Mouse (Mus musculus) hematopoietic stem cell, adult 5-6 weeks (primary cell): ENCODE results near the gene Csde1. TPM values are rescaled to one million over a fixed set of nuclear protein-coding genes. Genes with fewer than 3 reads are reported as not detected.
A peak's percentile ranks its signal among the peaks of the same experiment; 100 is the strongest.

Source experiments
- ATAC-seq, 2 experiments: fragments of 125-278 bp in 1 of 2; replicated peaks in 1 of 2; 2 replicates each; pipeline ENCODE4 v1.8.0; 2016 to 2017; ENCODE audit warnings: inconsistent platforms in 2 of 2, mild to moderate bottlenecking in 2 of 2, moderate number of reproducible peaks in 2 of 2, low read depth in 1 of 2, moderate TSS enrichment in 1 of 2; ENCODE audit not compliant: low FRiP score in 2 of 2, poor library complexity in 2 of 2, severe bottlenecking in 2 of 2, insufficient read depth in 1 of 2, low TSS enrichment in 1 of 2
- total RNA-seq: library from RNA; stranded (forward); fragments of 172-1452, 232-1000 nt; gene quantifications from 2 replicates; pipeline ENCODE4 v1.2.3, GENCODE M21; 2017

Gene Csde1
- total RNA-seq = 647 and 780 TPM in 2 replicates

- ATAC-seq = peak; percentile 85 to 92
These were observed at the start of gene Csde1 for GRCm38 (mm10) chr3:103020249-103020942. Gene Csde1, plus strand, starts transcription at chr3:103020426.

GRCm38 (mm10) chr3:102970508-102970907 lies 49.7 kb upstream of the Csde1 start:
- ATAC-seq = no peak

GRCm38 (mm10) chr3:102976906-102977305 lies 43.3 kb upstream of the Csde1 start:
- ATAC-seq = no peak

- no peak for ATAC-seq
These were observed 40.5 kb upstream of the Csde1 start for GRCm38 (mm10) chr3:102979550-102980348.

- no peak for ATAC-seq
These were observed 39.9 kb upstream of the Csde1 start for GRCm38 (mm10) chr3:102980349-102980736.

- ATAC-seq = no peak
These were observed 29.2 kb upstream of the Csde1 start for GRCm38 (mm10) chr3:102991041-102991440.

GRCm38 (mm10) chr3:102992936-102993335 lies 27.3 kb upstream of the Csde1 start:
- ATAC-seq = no peak

- no peak for ATAC-seq
These were observed 25.0 kb upstream of the Csde1 start for GRCm38 (mm10) chr3:102995233-102995604.

- peak; percentile 93 to 97 for ATAC-seq
These were observed 24.5 kb upstream of the Csde1 start, which contains the start of gene Sike1 for GRCm38 (mm10) chr3:102995605-102996321. Gene Sike1, plus strand, starts transcription at chr3:102995708.

- no peak for ATAC-seq
These were observed 23.2 kb upstream of the Csde1 start for GRCm38 (mm10) chr3:102997036-102997435.

GRCm38 (mm10) chr3:102997591-102997990 lies 22.6 kb upstream of the Csde1 start:
- no peak for ATAC-seq

- ATAC-seq = no peak
These were observed 18.6 kb upstream of the Csde1 start for GRCm38 (mm10) chr3:103001595-103001994.

GRCm38 (mm10) chr3:103017350-103017749 lies 2.9 kb upstream of the Csde1 start:
- peak; percentile 24 to 33; a peak in 2 of 4 replicates for ATAC-seq

GRCm38 (mm10) chr3:103019462-103019861 lies 764 bp upstream of the Csde1 start:
- no peak for ATAC-seq

- ATAC-seq = peak; percentile 80 to 89
These were observed 865 bp downstream of the Csde1 start for GRCm38 (mm10) chr3:103020943-103021638.

GRCm38 (mm10) chr3:103026174-103026573 lies 5.9 kb downstream of the Csde1 start:
- no peak for ATAC-seq

- no peak for ATAC-seq
These were observed 20.1 kb downstream of the Csde1 start for GRCm38 (mm10) chr3:103040285-103040684.
